20 mouse cellular contexts compared by ENCODE assay signal in genomic region chr1:131822292-131822691, GRCm38 (mm10). TPM values are rescaled to one million over a fixed set of nuclear protein-coding genes. Genes with fewer than 3 reads are reported as not detected.
DNase-seq lines count a peak whose midpoint lies in the region; TF ChIP-seq lines count a peak whose summit lies in the region.
"Had no signal": no experiment of that assay in that cellular context is flagged by ENCODE, and none has a peak within 500 bp of the region (broad histone marks: within the 10 kb centered on the region; RNA-seq: fewer than 3 reads in every experiment).

No protein-coding gene starts in this region.

- no peak for TF ChIP-seq RAD21 in CH12.LX (IDR thresholded peaks at IDR 0.05; ENCODE audit: low read depth, low read length)

- dilution Hi-C loops in CH12.LX (cut with MboI; ENCODE audit: extremely low pct_ligation_motif_present, extremely low pct_unique_long_range_greater_than_20kb, low sequenced_read_pairs) = no loop called here

- H3K9ac ChIP-seq in CH12.LX (ENCODE audit: insufficient read depth, low read depth) = no peak overlapping the region
- H3K9ac ChIP-seq: embryonic facial prominence, embryonic 12.5 days; forebrain, embryonic 13.5 days; forebrain, embryonic 15.5 days; forebrain, postnatal 0 days had no signal

- TF ChIP-seq POLR2A in CH12.LX (IDR thresholded peaks at IDR 0.05; ENCODE audit: low read depth, low read length) = no peak

- DNase-seq in retina, postnatal 1 day = peak; percentile 21
- no peak for DNase-seq in retina, embryonic 14.5 days (ENCODE audit: low spot score)
- DNase-seq in A20 (ENCODE audit: low read depth, low spot score) (peak; percentile 73), CH12.LX (ENCODE audit: extremely low read depth) (peak; percentile 42)
- DNase-seq in cerebellum, adult 18-20 months = no peak
- DNase-seq: adrenal gland, adult 2 months; adrenal gland, postnatal 10 days; adrenal gland, postnatal 25 days; B cell, adult 2 months; cerebellum, adult 11 months; cerebellum, adult 2 months; cerebellum, adult 9-10 months; cerebellum, postnatal 10 days; cerebellum, postnatal 25 days; forebrain, postnatal 0 days had no signal

- peaks cover 7% of the 10 kb centered on the region for H3K9me3 ChIP-seq in CH12.LX (replicated peaks; ENCODE audit: low read length)
- H3K9me3 ChIP-seq: embryonic facial prominence, embryonic 10.5 days; embryonic facial prominence, embryonic 12.5 days; forebrain, embryonic 15.5 days had no signal

- H3K4me2 ChIP-seq in CH12.LX (ENCODE audit: insufficient read depth, low read depth, poor library complexity, severe bottlenecking) = peak overlapping the region; percentile 17
- H3K4me2 ChIP-seq: embryonic facial prominence, embryonic 12.5 days; forebrain, embryonic 13.5 days; forebrain, embryonic 15.5 days had no signal

- no peak for TF ChIP-seq CTCF in CH12.LX (conservative IDR thresholded peaks at IDR 0.05 in 1 of 2, IDR thresholded peaks at IDR 0.05 in 1 of 2; ENCODE audit: low read depth in 2 of 2, low read length in 2 of 2)

- H3K27ac ChIP-seq in CH12.LX (ENCODE audit: insufficient read depth, low read depth) = no peak overlapping the region
- H3K27ac ChIP-seq: embryonic facial prominence, embryonic 10.5 days; embryonic facial prominence, embryonic 12.5 days; forebrain, embryonic 13.5 days; forebrain, embryonic 15.5 days had no signal

- H3K36me3 ChIP-seq in CH12.LX (replicated peaks in 1 of 2; ENCODE audit: control insufficient read depth in 1 of 2, insufficient read depth in 1 of 2, low read length in 1 of 2) = no peaks in the 10 kb centered on the region
- H3K36me3 ChIP-seq: embryonic facial prominence, embryonic 10.5 days; embryonic facial prominence, embryonic 12.5 days; forebrain, embryonic 15.5 days had no signal

- no peak for TF ChIP-seq EP300 in CH12.LX (IDR thresholded peaks at IDR 0.05; ENCODE audit: low read length)

- H3K4me3 ChIP-seq in CH12.LX (replicated peaks in 1 of 3; ENCODE audit: low read depth in 2 of 3, low read length in 2 of 3, poor library complexity in 1 of 3) = no peak overlapping the region
- H3K4me3 ChIP-seq: embryonic facial prominence, embryonic 10.5 days; embryonic facial prominence, embryonic 12.5 days; forebrain, embryonic 13.5 days; forebrain, embryonic 15.5 days had no signal

- H3K79me2 ChIP-seq in CH12.LX (replicated peaks; ENCODE audit: control insufficient read depth, extremely low read depth, insufficient read depth, poor library complexity, severe bottlenecking) = no peaks in the 10 kb centered on the region

- in situ Hi-C loops in CH12.LX (cut with MboI; ENCODE audit: low pct_ligation_motif_present, low pct_unique_long_range_greater_than_20kb, low sequenced_read_pairs) = no loop called here

- peaks cover 15 to 68% of the 10 kb centered on the region in 2 experiments for H3K4me1 ChIP-seq in CH12.LX (ENCODE audit: control insufficient read depth in 1 of 2, insufficient read depth in 2 of 2)

- H3K27me3 ChIP-seq in CH12.LX (replicated peaks) = peaks cover 5% of the 10 kb centered on the region
- H3K27me3 ChIP-seq: embryonic facial prominence, embryonic 12.5 days; forebrain, embryonic 13.5 days; forebrain, embryonic 15.5 days had no signal

TF ChIP-seq in CH12.LX, 34 proteins besides CTCF, POLR2A, EP300 and RAD21:
- no peak for TF ChIP-seq HCFC1 (IDR thresholded peaks at IDR 0.05; ENCODE audit: low read depth, low read length)
- no peak for TF ChIP-seq ETS1 (conservative IDR thresholded peaks at IDR 0.05; ENCODE audit: low read depth, low read length)
- TF ChIP-seq MEF2A (IDR thresholded peaks at IDR 0.05; ENCODE audit: borderline replicate concordance, low read depth, low read length) = no peak
- no peak for TF ChIP-seq NRF1 (IDR thresholded peaks at IDR 0.05; ENCODE audit: low read depth, low read length)
- TF ChIP-seq E2F4 (IDR thresholded peaks at IDR 0.05; ENCODE audit: insufficient replicate concordance, low read depth, low read length) = no peak
- TF ChIP-seq UBTF (IDR thresholded peaks at IDR 0.05; ENCODE audit: low read depth, low read length) = no peak
- 0 out of 2 replicates have a peak, but pooled peaks have one; percentile 41 for TF ChIP-seq TBP (conservative IDR thresholded peaks at IDR 0.05; ENCODE audit: low read depth, low read length)
- TF ChIP-seq USF2 (conservative IDR thresholded peaks at IDR 0.05; ENCODE audit: low read depth, low read length) = no peak
- peak; percentile 89 for TF ChIP-seq MAX (IDR thresholded peaks at IDR 0.05; ENCODE audit: low read length)
- TF ChIP-seq ZMIZ1 (IDR thresholded peaks at IDR 0.05; ENCODE audit: low read depth, low read length) = no peak
- no peak for TF ChIP-seq CHD2 (IDR thresholded peaks at IDR 0.05; ENCODE audit: low read length)
- TF ChIP-seq ZC3H11A (IDR thresholded peaks at IDR 0.05; ENCODE audit: low read depth, low read length) = no peak
- TF ChIP-seq CHD1 (IDR thresholded peaks at IDR 0.05; ENCODE audit: low read depth, low read length) = no peak
- TF ChIP-seq RCOR1 (conservative IDR thresholded peaks at IDR 0.05; ENCODE audit: low read depth, low read length) = no peak
- peak; percentile 58; the same call in 1 of the 2 replicates for TF ChIP-seq MXI1 (IDR thresholded peaks at IDR 0.05; ENCODE audit: low read depth, low read length)
- no peak for TF ChIP-seq POLR2AphosphoS2 (IDR thresholded peaks at IDR 0.05; ENCODE audit: low read depth, low read length)
- TF ChIP-seq BHLHE40 (IDR thresholded peaks at IDR 0.05; ENCODE audit: low read depth, low read length) = no peak
- no peak for TF ChIP-seq JUN (IDR thresholded peaks at IDR 0.05; ENCODE audit: insufficient read depth, low read depth, low read length)
- TF ChIP-seq ELF1 (IDR thresholded peaks at IDR 0.05; ENCODE audit: low read depth, low read length) = no peak
- no peak for TF ChIP-seq NELFE (IDR thresholded peaks at IDR 0.05; ENCODE audit: low read depth, low read length)
- TF ChIP-seq ZNF384 (IDR thresholded peaks at IDR 0.05; ENCODE audit: low read depth, low read length) = no peak
- TF ChIP-seq MYC (IDR thresholded peaks at IDR 0.05; ENCODE audit: low read depth, low read length) = peak; percentile 67; the same call in 1 of the 2 replicates
- no peak for TF ChIP-seq SIN3A (IDR thresholded peaks at IDR 0.05; ENCODE audit: low read length)
- no peak for TF ChIP-seq GABPA (IDR thresholded peaks at IDR 0.05; ENCODE audit: insufficient replicate concordance, low read depth, low read length)
- TF ChIP-seq USF1 (IDR thresholded peaks at IDR 0.05; ENCODE audit: low read depth, low read length) = 0 out of 2 replicates have a peak, but pooled peaks have one; percentile 2

RNA-seq across cellular contexts. Expression of gene Slc41a1, which starts 5.0 kb away (rescaled TPM):
- total RNA-seq in CH12.LX (2012; rRNA removed) (8.8 and 10.4 TPM in 2 replicates), CH12.LX (2014; rRNA removed) (5.2 and 6.3 TPM in 2 replicates)
- 9.4 and 10.7 TPM in 2 replicates for polyA plus RNA-seq in CH12.LX (2012; ENCODE audit: insufficient read length, low read depth)

RNA-seq across cellular contexts. Expression of gene Pm20d1, which starts 25.1 kb away (rescaled TPM):
- 0.17 and 0.29 TPM in 2 replicates for total RNA-seq in CH12.LX (2012; rRNA removed)
- total RNA-seq in CH12.LX (2014; rRNA removed) = 0.09 and 0.21 TPM in 2 replicates
- 0.19 and 0.53 TPM in 2 replicates for polyA plus RNA-seq in CH12.LX (2012; ENCODE audit: insufficient read length, low read depth)
- total RNA-seq: MEL had no signal

RNA-seq across cellular contexts. Expression of gene Rab29, which starts 44.7 kb away (rescaled TPM):
- total RNA-seq in CH12.LX (2012; rRNA removed) (10.8 and 11.5 TPM in 2 replicates), CH12.LX (2014; rRNA removed) (16.4 and 17.8 TPM in 2 replicates)
- 14.8 and 15.6 TPM in 2 replicates for polyA plus RNA-seq in CH12.LX (2012; ENCODE audit: insufficient read length, low read depth)

Comparison
In these comparisons a context has a peak if more than half of its experiments do, and no peak if none do; other contexts are left out.
1. DNase-seq: peak in retina, postnatal 1 day (single experiment), A20 (single experiment) and CH12.LX (single experiment); none in retina, embryonic 14.5 days (single experiment) and cerebellum, adult 18-20 months (0 of 2).